Mouse (Mus musculus) megakaryocyte, embryonic 14.5 days (primary cell): ENCODE results near the gene Kcnc3.

Experiments
- FLI1 ChIP-seq: IDR thresholded peaks from 2 replicates; pipeline ENCODE4 v1.6.1; 2012; ENCODE audit warnings: low read length, inconsistent platforms, mixed read lengths
- GATA1 ChIP-seq: IDR thresholded peaks from 3 replicates; pipeline ENCODE4 v1.6.1; 2012; ENCODE audit warnings: mixed read lengths, low read length, inconsistent platforms, borderline replicate concordance

- TF ChIP-seq GATA1: no peak
- no peak for TF ChIP-seq FLI1
Measured at GRCm38 (mm10) chr7:44543071-44543470, 47.4 kb upstream of the Kcnc3 start.
